Comparison of ENCODE assay signal across 5 mouse cellular contexts in genomic region chr15:84891246-84891645, GRCm38 (mm10). TPM values are rescaled to one million over a fixed set of nuclear protein-coding genes. Genes with fewer than 3 reads are reported as not detected.
"Had no signal": no experiment of that assay in that cellular context is flagged by ENCODE, and none has a peak within 500 bp of the region (broad histone marks: within the 10 kb centered on the region; RNA-seq: fewer than 3 reads in every experiment).

No protein-coding gene starts in this region.

- H3K9ac ChIP-seq: kidney, embryonic 15.5 days; liver, embryonic 13.5 days; neural tube, embryonic 12.5 days had no signal

- H3K9me3 ChIP-seq: kidney, embryonic 15.5 days; liver, embryonic 13.5 days; neural tube, embryonic 12.5 days had no signal

- H3K4me1 ChIP-seq: kidney, embryonic 15.5 days; liver, embryonic 13.5 days; neural tube, embryonic 12.5 days had no signal

- H3K27me3 ChIP-seq: kidney, embryonic 15.5 days; liver, embryonic 13.5 days; neural tube, embryonic 12.5 days had no signal

- H3K36me3 ChIP-seq: kidney, embryonic 15.5 days; liver, embryonic 13.5 days; neural tube, embryonic 12.5 days had no signal

- H3K4me2 ChIP-seq: kidney, embryonic 15.5 days; liver, embryonic 13.5 days; neural tube, embryonic 12.5 days had no signal

- H3K27ac ChIP-seq: kidney, embryonic 15.5 days; left cerebral cortex, adult 2 months; liver, embryonic 13.5 days; neural tube, embryonic 12.5 days had no signal

- H3K4me3 ChIP-seq: kidney, embryonic 15.5 days; left cerebral cortex, adult 2 months; liver, embryonic 13.5 days; neural tube, embryonic 12.5 days had no signal

RNA-seq across cellular contexts. Expression of gene Phf21b, which starts 35.4 kb away (rescaled TPM):
- polyA plus RNA-seq: liver, embryonic 16.5 days had no signal
